Mouse (Mus musculus) gastrocnemius, adult 2 months (tissue): Measurements from ENCODE around the gene Slc25a13. TPM values are rescaled to one million over a fixed set of nuclear protein-coding genes. Genes with fewer than 3 reads are reported as not detected.

ENCODE experiments used
- DNase-seq: peaks from one replicate; pipeline ENCODE4 v3.0.0; 2022
- H3K27ac ChIP-seq: fragments of 200-600 bp; 2 replicates; pipeline ENCODE4 v1.8.1; 2022; ENCODE audit warnings: mild to moderate bottlenecking
- H3K4me3 ChIP-seq: fragments of 200-600 bp; 2 replicates; pipeline ENCODE4 v1.8.1; 2022; ENCODE audit warnings: mild to moderate bottlenecking, moderate library complexity
- CTCF ChIP-seq: fragments of 200-600 bp; IDR thresholded peaks from 2 replicates; pipeline ENCODE4 v1.8.1; 2022; ENCODE audit warnings: antibody characterized with exemption, mild to moderate bottlenecking, moderate library complexity
- intact Hi-C: fragments of 180-260 bp; cut with DNase I; formaldehyde crosslinking; loops from one replicate; pipeline ENCODE4 v1.15.1; 2025
- total RNA-seq, 2 experiments: library from RNA; stranded (reverse); gene quantifications; 2 replicates each; pipeline ENCODE4 v1.2.3; 2021

The Slc25a13 gene
- total RNA-seq, 2 experiments from 2014 or later = 0.31 to 1.1 TPM

DNA sequence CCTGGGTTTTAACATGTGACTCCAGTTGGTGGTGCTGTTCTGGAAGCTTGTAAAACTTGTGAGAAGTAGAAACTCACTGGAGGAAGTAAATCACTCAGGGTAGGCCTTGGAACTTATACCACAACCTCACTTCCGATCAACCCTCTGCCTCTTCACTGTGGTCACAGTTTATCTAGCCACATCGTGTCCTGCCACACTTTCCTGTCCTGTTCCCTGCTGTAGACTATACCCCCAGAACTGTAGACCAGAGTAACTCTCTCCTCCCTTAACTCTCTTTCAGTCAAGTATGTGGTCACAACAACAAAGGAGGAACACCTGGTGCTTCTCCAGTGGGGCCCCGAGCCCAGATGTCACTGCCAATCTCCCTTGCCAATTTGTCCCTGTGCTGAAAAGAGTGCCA, 67.6 kb downstream of the Slc25a13 start:
- H3K4me3 ChIP-seq = no peak overlapping the region
- DNase-seq = no peak
- TF ChIP-seq CTCF = no peak
- H3K27ac ChIP-seq = no peak overlapping the region
- intact Hi-C loops = no loop called here

DNA sequence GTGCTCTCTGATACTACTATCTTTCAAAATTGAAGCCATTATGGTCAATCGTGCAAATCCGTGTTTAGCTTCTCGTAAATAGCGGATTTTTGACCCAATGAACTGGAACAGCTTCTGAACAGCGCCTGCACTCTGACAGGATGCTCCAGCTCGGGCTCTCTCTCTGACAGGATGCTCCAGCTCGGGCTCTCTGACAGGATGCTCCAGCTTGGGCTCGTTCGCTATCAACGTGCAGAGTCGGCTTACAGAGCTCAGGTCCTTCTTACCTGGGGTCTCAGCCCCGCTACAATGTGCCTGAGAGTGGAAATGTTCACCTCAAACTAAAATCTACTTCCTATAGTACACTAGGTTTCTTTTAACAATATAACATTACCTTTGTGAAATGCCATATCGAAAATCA, 71.6 kb downstream of the Slc25a13 start:
- Histone ChIP-seq H3K4me3 (no peak overlapping the region), H3K27ac (no peak overlapping the region)
- no peak for TF ChIP-seq CTCF
- no peak for DNase-seq
- intact Hi-C loops = no loop called here

DNA sequence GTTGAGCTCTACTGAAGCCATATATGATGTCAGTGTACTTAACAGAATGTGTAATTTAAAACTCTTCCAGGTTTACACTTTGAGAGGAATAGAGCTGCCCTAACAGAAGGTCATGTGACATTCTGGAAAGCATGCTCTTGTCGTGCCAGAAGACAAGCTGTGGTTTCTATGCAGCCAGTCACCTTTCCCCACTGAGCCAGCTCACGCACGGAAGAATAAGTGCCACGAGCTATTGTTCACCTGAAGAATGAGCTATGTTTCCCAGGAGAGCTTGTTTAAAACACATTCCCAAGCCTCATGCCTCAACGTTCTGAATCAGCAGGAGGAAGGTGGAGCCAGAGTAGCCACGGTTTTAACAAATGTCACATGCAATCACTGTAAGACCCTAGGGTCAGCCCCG, 73.4 kb downstream of the Slc25a13 start:
- intact Hi-C loops = no loop called here
- no peak overlapping the region for H3K4me3 ChIP-seq
- no peak for DNase-seq
- H3K27ac ChIP-seq = no peak overlapping the region
- no peak for TF ChIP-seq CTCF

DNA sequence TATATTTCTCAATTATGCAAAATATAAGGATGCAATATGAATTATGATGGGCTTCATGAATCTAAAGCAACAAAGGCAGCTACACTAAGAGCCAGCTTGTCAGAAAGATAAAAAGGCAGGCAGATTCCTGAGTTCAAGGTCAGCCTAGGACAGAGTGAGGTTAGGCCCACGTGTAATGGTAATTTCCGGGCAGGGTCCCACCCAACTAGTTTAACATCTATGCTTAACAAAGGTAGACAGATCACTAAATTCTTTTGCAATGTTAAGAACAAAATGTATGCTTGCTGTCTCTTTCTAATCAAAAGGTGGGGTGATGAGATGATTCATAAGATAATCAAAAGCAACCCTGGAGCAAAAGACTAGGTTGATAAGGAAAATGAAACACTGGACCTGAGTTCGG, 76.6 kb downstream of the Slc25a13 start:
- intact Hi-C loops = no loop called here
- H3K4me3 ChIP-seq = no peak overlapping the region
- TF ChIP-seq CTCF = no peak
- DNase-seq = no peak
- H3K27ac ChIP-seq = no peak overlapping the region

DNA sequence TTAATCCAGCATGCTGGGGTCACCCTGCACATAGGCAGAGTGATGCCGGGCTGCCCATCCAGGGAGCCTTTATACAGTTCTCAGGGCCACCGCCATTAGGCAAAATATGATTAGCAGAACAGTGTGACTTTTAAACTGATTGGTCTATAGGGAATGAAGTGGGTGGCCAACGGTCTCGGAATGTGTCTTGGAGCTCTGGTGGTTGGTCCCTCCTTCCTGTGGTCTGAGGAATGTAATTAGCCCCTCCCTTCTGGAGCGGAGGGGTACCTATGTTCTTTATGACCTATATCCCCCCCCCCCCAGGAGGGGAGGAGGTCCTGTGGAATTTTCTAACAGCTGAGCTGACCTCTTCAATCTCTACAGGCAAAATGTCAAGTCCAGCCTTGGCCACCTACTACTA, 77.9 kb downstream of the Slc25a13 start:
- no peak for TF ChIP-seq CTCF
- no peak for DNase-seq
- intact Hi-C loops = no loop called here
- no peak overlapping the region for H3K27ac ChIP-seq
- no peak overlapping the region for H3K4me3 ChIP-seq

DNA sequence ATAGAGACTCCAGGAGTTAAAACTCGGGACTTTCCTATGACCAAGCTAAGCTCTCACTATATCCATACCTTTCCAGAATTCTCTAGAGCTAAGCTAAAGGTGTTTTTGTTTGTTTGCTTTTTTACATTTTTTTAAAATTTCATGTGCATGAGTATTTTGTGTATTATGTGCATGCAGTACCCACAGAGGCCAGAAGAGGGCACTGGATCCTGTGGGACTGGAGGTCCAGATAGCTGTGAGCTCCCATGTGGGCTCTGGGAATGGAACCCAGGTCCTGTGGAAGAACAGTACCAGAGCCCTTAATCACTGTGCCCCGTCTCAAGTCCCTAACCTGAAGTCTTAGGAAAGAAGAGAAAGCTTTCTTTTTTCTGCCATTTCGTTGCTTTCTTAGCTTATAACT, 80.2 kb downstream of the Slc25a13 start:
- H3K4me3 ChIP-seq = no peak overlapping the region
- TF ChIP-seq CTCF = peak; percentile 32
- intact Hi-C loops = no loop called here
- DNase-seq = no peak
- no peak overlapping the region for H3K27ac ChIP-seq

DNA sequence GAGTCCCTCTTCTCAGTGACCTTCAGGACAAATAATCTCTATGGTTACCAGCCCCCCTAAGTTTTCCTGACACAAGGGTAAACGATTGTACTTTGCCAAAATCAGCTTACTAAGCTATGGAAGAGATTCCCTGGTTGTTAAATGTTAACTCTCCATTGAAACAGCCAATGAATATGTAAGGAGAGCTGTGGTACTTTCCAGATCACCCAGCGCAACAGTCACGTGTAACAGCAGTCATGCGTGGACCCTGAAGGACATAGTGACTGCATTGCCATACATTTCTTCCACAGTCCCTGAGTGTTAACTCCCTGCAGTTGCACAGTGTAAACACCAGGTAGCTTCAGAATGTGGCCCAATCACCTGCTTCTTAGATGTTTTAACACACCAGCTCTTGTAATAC, 82.0 kb downstream of the Slc25a13 start:
- Histone ChIP-seq H3K27ac (no peak overlapping the region), H3K4me3 (no peak overlapping the region)
- no peak for TF ChIP-seq CTCF
- no peak for DNase-seq
- intact Hi-C loops = no loop called here

DNA sequence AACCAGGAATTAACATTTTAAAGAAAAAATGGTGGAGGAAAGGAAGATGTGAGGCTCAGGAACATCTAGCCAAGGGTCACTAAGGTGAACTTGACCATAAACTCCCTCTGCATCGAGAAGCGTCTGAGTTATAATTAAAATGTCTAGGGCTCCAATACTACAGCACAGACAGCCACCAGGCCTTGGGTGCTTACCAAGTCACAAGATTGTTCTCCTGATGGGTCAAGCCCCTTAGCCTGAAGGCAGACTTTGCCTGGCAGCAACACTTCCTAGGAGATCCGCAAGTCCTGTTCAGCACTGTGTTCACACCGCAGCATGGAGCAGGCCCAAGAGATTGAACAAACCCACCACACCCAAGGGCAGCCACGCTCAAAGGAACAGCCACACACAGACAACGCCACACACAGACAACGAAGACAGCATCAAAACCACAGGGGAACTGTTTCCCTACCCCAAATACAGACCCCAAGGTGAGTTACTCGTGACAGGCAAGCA, 83.4 kb downstream of the Slc25a13 start:
- no peak overlapping the region for H3K4me3 ChIP-seq
- no peak overlapping the region for H3K27ac ChIP-seq
- DNase-seq = no peak
- intact Hi-C loops = no loop called here
- no peak for TF ChIP-seq CTCF

DNA sequence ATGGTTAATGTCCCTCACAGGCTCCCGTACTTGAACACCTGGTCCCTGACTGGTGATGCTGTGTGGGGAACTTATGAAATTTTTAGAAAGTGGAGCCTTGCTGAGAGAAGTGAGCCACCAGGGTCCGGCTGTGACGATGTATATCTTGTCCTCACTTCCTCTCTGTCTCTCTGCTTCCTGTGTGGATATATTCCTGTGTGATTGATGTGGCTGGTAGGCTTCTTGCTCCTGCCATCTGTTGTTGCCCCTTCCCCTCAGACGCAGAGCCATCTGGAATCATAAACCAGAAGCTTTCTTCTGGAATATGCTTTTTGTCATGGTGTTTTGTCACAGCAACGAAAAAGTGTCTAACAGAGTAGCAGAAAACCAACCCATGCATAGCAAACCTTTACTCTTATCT, 84.9 kb downstream of the Slc25a13 start:
- no peak overlapping the region for H3K27ac ChIP-seq
- intact Hi-C loops = no loop called here
- H3K4me3 ChIP-seq = no peak overlapping the region
- DNase-seq = no peak
- TF ChIP-seq CTCF = no peak

DNA sequence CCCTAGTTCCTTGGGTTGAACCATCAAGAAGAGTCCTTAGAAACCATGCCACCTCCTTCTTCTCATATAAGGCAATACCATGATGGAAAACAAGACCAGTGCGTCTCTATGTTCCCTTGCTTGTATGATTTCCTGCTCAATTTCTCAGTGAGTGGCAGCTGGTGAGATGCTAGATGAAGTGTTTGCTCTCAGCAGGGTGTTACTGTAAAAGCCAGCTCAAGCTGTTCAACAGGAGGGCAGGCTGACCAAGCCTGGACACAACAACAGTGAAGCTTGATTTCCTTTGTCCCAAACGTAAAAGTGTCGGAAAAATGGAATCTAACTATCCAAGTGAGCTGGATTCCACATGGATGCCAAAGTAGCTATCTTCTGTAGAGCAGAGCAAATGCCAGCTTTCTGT, 91.4 kb downstream of the Slc25a13 start:
- H3K27ac ChIP-seq = no peak overlapping the region
- H3K4me3 ChIP-seq = no peak overlapping the region
- no peak for DNase-seq
- intact Hi-C loops = no loop called here
- TF ChIP-seq CTCF = no peak

DNA sequence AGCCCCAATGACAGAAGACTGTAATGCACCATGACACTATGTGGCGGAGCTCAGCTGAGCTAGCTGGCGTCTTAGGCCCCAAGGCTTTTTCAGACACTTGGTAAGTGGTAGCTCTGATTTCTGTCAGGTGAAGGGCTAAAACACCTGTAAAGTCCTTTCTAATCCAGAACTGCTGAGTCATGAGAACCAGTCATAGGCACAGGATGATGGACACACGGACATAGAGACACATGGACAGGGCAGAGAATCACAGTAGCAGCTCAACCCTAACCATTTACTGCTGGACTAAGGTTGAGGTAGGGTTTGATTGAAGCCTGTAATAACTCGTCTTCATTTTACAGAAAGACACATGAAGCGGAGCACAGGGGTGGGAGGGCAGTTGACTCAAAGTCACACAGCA, 95.1 kb downstream of the Slc25a13 start:
- no peak overlapping the region for H3K27ac ChIP-seq
- TF ChIP-seq CTCF = no peak
- intact Hi-C loops = no loop called here
- DNase-seq = no peak
- H3K4me3 ChIP-seq = no peak overlapping the region

DNA sequence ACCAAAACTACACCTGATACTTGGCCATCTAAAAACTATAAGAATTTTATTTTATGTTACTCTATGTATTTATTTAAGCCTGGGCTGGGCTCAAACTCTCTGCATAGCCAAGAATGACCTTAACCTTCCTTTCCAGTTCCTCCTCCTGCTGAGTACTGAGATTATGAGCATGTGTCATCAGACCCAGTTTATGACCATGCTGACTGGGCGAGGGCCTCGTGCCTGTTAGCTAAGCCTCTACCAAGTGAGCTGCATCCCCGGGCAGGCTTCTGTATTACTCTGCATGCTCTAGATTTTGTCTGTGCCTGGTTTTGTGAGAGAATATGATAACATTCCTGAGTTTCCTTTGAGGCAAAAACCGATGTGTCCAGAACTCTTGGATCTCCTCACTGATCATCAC, 96.1 kb downstream of the Slc25a13 start:
- TF ChIP-seq CTCF = no peak
- Histone ChIP-seq H3K27ac (no peak overlapping the region), H3K4me3 (no peak overlapping the region)
- intact Hi-C loops = no loop called here
- no peak for DNase-seq

DNA sequence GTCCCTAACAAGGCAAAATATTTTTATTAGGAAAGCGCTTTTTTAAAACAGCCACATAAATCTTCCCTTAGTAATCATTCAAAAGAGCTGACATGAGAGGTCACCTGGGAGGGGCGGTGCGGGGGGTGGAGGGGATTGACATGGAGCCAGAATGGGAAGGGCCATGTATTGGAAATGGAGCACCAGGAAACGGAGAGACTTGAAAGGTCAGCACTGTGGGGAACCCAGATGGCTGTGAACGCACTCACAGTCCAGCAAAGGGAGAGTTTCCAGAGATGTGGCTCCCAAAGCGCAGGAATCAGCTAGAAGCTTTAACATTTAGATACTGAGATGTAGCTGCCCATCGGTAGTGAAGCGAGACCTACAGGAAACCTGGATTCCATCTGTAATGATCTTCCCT, 101.2 kb downstream of the Slc25a13 start:
- no peak overlapping the region for H3K27ac ChIP-seq
- no peak for TF ChIP-seq CTCF
- no peak overlapping the region for H3K4me3 ChIP-seq
- DNase-seq = no peak
- intact Hi-C loops = no loop called here

DNA sequence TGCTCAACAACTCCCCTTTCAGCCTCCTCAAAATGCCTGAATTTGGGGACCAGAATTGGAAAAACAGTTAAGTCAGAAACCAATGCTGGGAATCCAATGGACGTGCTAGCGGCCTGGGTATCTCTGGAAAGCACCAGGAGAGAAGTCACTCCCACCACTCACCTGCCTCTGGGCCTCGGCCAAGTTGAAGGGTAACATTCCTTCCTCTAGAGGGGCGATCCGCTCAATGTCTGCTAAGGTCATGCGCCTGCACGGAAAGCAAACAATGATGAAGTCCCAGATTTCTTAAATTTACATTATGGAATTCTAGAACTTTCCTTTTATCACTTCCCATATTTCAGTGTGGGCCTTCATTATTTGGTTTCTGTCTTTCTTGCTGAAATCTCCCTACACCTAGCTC, 103.2 kb downstream of the Slc25a13 start:
- TF ChIP-seq CTCF = 0 out of 2 replicates have a peak, but pooled peaks have one; percentile 3
- Histone ChIP-seq H3K4me3 (no peak overlapping the region), H3K27ac (no peak overlapping the region)
- DNase-seq = no peak
- intact Hi-C loops = no loop called here
